Mouse (Mus musculus): ENCODE results near the gene Chsy1.

The Chsy1 gene

GRCm38 (mm10) chr7:66131776-66132421, 22.6 kb downstream of the Chsy1 start:
- in situ Hi-C loops (cut with MboI; ENCODE audit: unreplicated experiment in 2 of 2) = no loop called here

GRCm38 (mm10) chr7:66134154-66134553, 24.8 kb downstream of the Chsy1 start:
- in situ Hi-C loops (cut with MboI; ENCODE audit: unreplicated experiment in 2 of 2) = no loop called here

GRCm38 (mm10) chr7:66135644-66136043, 26.3 kb downstream of the Chsy1 start:
- in situ Hi-C loops (cut with MboI; ENCODE audit: unreplicated experiment in 2 of 2) = no loop called here

- in situ Hi-C loops (cut with MboI; ENCODE audit: unreplicated experiment in 2 of 2) = no loop called here
Observed at GRCm38 (mm10) chr7:66136187-66136586, 26.9 kb downstream of the Chsy1 start.

GRCm38 (mm10) chr7:66137309-66137708, 28.0 kb downstream of the Chsy1 start:
- in situ Hi-C loops (cut with MboI; ENCODE audit: unreplicated experiment in 2 of 2) = no loop called here

GRCm38 (mm10) chr7:66138301-66138700, 29.0 kb downstream of the Chsy1 start:
- in situ Hi-C loops (cut with MboI; ENCODE audit: unreplicated experiment in 2 of 2) = no loop called here

GRCm38 (mm10) chr7:66138878-66139277, 29.6 kb downstream of the Chsy1 start:
- in situ Hi-C loops (cut with MboI; ENCODE audit: unreplicated experiment in 2 of 2) = no loop called here

GRCm38 (mm10) chr7:66140095-66140494, 30.8 kb downstream of the Chsy1 start:
- in situ Hi-C loops (cut with MboI; ENCODE audit: unreplicated experiment in 2 of 2) = no loop called here

GRCm38 (mm10) chr7:66140923-66141570, 31.7 kb downstream of the Chsy1 start:
- in situ Hi-C loops (cut with MboI; ENCODE audit: unreplicated experiment in 2 of 2) = no loop called here

GRCm38 (mm10) chr7:66142514-66142913, 33.2 kb downstream of the Chsy1 start:
- in situ Hi-C loops (cut with MboI; ENCODE audit: unreplicated experiment in 2 of 2) = no loop called here

- in situ Hi-C loops (cut with MboI; ENCODE audit: unreplicated experiment in 2 of 2) = no loop called here
Observed at GRCm38 (mm10) chr7:66144543-66144942, 35.2 kb downstream of the Chsy1 start.

- in situ Hi-C loops (cut with MboI; ENCODE audit: unreplicated experiment in 2 of 2) = no loop called here
Observed at GRCm38 (mm10) chr7:66147156-66147555, 37.8 kb downstream of the Chsy1 start.

- in situ Hi-C loops (cut with MboI; ENCODE audit: unreplicated experiment in 2 of 2) = no loop called here
Observed at GRCm38 (mm10) chr7:66147816-66148215, 38.5 kb downstream of the Chsy1 start.

GRCm38 (mm10) chr7:66149506-66149905, 40.2 kb downstream of the Chsy1 start:
- in situ Hi-C loops (cut with MboI; ENCODE audit: unreplicated experiment in 2 of 2) = no loop called here

GRCm38 (mm10) chr7:66150411-66150810, 41.1 kb downstream of the Chsy1 start:
- in situ Hi-C loops (cut with MboI; ENCODE audit: unreplicated experiment in 2 of 2) = no loop called here

- in situ Hi-C loops (cut with MboI; ENCODE audit: unreplicated experiment in 2 of 2) = no loop called here
Observed at GRCm38 (mm10) chr7:66157413-66157812, 48.1 kb downstream of the Chsy1 start.

- in situ Hi-C loops (cut with MboI; ENCODE audit: unreplicated experiment in 2 of 2) = no loop called here
Observed at GRCm38 (mm10) chr7:66157861-66158415, 48.6 kb downstream of the Chsy1 start.

- in situ Hi-C loops (cut with MboI; ENCODE audit: unreplicated experiment in 2 of 2) = no loop called here
Observed at GRCm38 (mm10) chr7:66158616-66159129, 49.4 kb downstream of the Chsy1 start.

GRCm38 (mm10) chr7:66159961-66160360, 50.6 kb downstream of the Chsy1 start:
- in situ Hi-C loops (cut with MboI; ENCODE audit: unreplicated experiment in 2 of 2) = no loop called here

GRCm38 (mm10) chr7:66161836-66162235, 52.5 kb downstream of the Chsy1 start:
- in situ Hi-C loops (cut with MboI; ENCODE audit: unreplicated experiment in 2 of 2) = no loop called here

GRCm38 (mm10) chr7:66162489-66162888, 53.2 kb downstream of the Chsy1 start:
- in situ Hi-C loops (cut with MboI; ENCODE audit: unreplicated experiment in 2 of 2) = no loop called here

- in situ Hi-C loops (cut with MboI; ENCODE audit: unreplicated experiment in 2 of 2) = no loop called here
Observed at GRCm38 (mm10) chr7:66162981-66163380, 53.7 kb downstream of the Chsy1 start.
